Mouse (Mus musculus) bone marrow macrophage, adult 2 months (primary cell): ENCODE measurements around the gene Ppp2r5a. TPM values are rescaled to one million over a fixed set of nuclear protein-coding genes. Genes with fewer than 3 reads are reported as not detected.
"Not testable (repeated sequence)": the region's sequence is repeated elsewhere in the genome, so short reads cannot be mapped to it uniquely, and the experiment has no call there.

ENCODE experiments used
- H3K27ac ChIP-seq: 2 replicates; pipeline ENCODE4 v1.5.1; 2012; ENCODE audit warnings: low read depth, low read length; ENCODE audit not compliant: insufficient read depth
- H3K4me1 ChIP-seq: 2 replicates; pipeline ENCODE4 v1.6.1; 2012; ENCODE audit warnings: low read length; ENCODE audit not compliant: control insufficient read depth, insufficient read depth
- H3K4me3 ChIP-seq: 2 replicates; pipeline ENCODE4 v1.5.1; 2012; ENCODE audit warnings: mild to moderate bottlenecking, low read length, moderate library complexity; ENCODE audit not compliant: insufficient read depth
- CTCF ChIP-seq: IDR thresholded peaks from 2 replicates; pipeline ENCODE4 v1.5.1; 2012; ENCODE audit warnings: low read depth, mild to moderate bottlenecking, low read length, moderate library complexity
- POLR2A ChIP-seq: IDR thresholded peaks from 2 replicates; pipeline ENCODE4 v1.6.1; 2012; ENCODE audit warnings: mild to moderate bottlenecking, low read depth, low read length, borderline replicate concordance
- polyA plus RNA-seq: library from polyadenylated mRNA; stranded (reverse); fragments of >200 nt; gene quantifications from 2 replicates; pipeline ENCODE4 v1.2.4, GENCODE M21; 2012; ENCODE audit not compliant: missing spikeins, insufficient read depth, insufficient read length

Ppp2r5a gene
- polyA plus RNA-seq, 1 experiment, result 113 TPM

- Histone ChIP-seq H3K4me1 (peaks cover 41% of the 10 kb centered on the region), H3K4me3 (no peak overlapping the region), H3K27ac (no peak overlapping the region)
- no peak for TF ChIP-seq CTCF
- TF ChIP-seq POLR2A, result no peak
Measured at GRCm38 (mm10) chr1:191435359-191435758, 32.3 kb upstream of the Ppp2r5a start.

GRCm38 (mm10) chr1:191432531-191432930 is 29.5 kb upstream of the Ppp2r5a start:
- Histone ChIP-seq H3K4me1 (peaks cover 26% of the 10 kb centered on the region), H3K27ac (no peak overlapping the region), H3K4me3 (no peak overlapping the region)
- TF ChIP-seq POLR2A (no peak), CTCF (no peak)

DNA sequence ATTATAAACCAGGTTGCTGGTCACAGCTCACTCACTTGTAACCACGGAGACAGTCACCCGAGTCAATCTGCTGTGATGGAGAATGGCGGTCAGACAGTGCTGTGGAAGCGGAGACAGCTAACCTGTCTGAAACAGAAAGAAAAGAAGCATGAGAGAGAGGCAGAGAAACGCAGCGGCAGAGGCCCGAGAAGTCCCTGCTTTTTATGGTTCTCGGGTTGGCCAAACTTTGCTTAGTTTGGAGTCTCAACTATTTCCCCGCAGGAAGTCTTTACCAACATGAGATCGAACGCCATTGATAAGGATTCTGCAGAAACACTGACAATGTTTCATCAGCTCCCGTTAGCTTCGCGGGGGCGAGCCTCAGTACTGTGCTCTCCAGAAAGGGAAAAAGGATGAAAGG is 29.0 kb upstream of the Ppp2r5a start:
- no peak overlapping the region for H3K27ac ChIP-seq
- TF ChIP-seq CTCF (no peak), POLR2A (no peak)

DNA sequence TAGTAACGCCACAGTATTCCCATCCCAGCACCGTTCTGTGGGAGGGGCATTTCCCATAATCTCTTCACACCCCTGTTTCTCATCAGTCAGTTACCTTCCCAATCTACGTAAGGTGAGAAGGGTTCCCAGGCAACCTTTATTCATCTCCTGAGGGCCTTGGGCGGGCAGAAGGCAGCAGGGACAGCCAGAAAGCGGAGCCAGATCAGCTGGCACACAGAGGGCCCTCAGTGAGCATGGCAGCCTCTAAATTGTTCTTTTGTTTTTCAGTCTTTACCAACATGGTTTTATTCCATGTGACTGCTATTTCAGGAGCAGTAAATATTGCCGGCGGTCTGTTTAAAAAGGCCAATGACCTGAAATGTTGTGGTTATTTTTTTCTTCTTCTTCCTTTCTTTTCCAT is 27.0 kb upstream of the Ppp2r5a start:
- TF ChIP-seq CTCF (no peak), POLR2A (no peak)
- no peak overlapping the region for H3K27ac ChIP-seq
- H3K4me3 ChIP-seq, result no peak overlapping the region
- peaks cover 18% of the 10 kb centered on the region for H3K4me1 ChIP-seq

More for the DNA sequence above, 29.0 kb upstream of the Ppp2r5a start:
- H3K4me3 ChIP-seq, result no peak overlapping the region
- H3K4me1 ChIP-seq, result peaks cover 22% of the 10 kb centered on the region

DNA sequence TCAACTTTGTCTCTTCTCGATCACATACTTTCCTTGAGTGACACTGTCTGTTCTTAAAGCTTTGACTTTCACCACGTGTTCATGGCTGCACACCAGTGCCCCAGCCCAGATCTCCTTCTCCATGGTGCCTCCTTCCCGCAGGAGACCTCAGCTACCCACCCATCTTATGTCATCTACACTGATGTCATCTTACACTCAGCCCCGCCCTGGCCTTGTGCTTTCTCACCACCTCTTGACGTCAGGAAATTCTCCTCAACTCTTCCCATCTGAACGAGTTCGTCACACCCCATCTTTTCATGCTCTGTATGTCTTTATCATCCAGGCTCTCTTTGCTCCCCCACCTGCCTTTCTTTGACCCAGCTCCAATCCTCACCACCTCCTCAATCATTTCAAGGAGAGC is 22.8 kb upstream of the Ppp2r5a start:
- Histone ChIP-seq H3K27ac (no peak overlapping the region), H3K4me3 (no peak overlapping the region), H3K4me1 (peaks cover 35% of the 10 kb centered on the region)
- no peak for TF ChIP-seq CTCF
- TF ChIP-seq POLR2A, result no peak

GRCm38 (mm10) chr1:191423201-191423600 is 20.1 kb upstream of the Ppp2r5a start:
- no peak for TF ChIP-seq CTCF
- no peak for TF ChIP-seq POLR2A
- H3K4me3 ChIP-seq, result no peak overlapping the region
- H3K27ac ChIP-seq, result peak overlapping the region; percentile 43
- peaks cover 51% of the 10 kb centered on the region for H3K4me1 ChIP-seq

DNA sequence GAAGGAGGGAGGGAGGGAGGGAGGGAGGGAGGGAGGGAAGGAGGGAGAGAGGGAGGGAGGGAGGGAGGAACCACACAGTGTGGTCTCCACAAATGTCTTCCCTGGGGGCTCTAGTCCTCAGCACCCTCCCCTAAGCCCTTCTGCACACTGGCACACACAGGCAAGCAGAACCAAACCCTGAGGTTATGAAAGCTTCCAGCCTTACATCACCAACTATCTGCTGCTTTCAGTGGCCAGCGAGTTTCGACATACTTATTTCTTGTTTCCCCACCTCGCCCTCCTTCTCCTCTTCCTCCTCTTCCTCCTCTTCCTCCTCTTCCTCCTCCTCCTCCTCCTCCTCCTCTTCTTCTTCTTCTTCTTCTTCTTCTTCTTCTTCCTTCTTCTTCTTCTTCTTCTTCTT is 19.6 kb upstream of the Ppp2r5a start:
- peak overlapping the region; percentile 43; the same call in 1 of the 2 replicates for H3K27ac ChIP-seq
- not testable (repeated sequence) for H3K4me3 ChIP-seq
- peaks cover 46% of the 10 kb centered on the region for H3K4me1 ChIP-seq

- H3K27ac ChIP-seq, result peak overlapping the region; percentile 75
- TF ChIP-seq CTCF, result no peak
- TF ChIP-seq POLR2A, result no peak
- H3K4me1 ChIP-seq, result peaks cover 49% of the 10 kb centered on the region
- no peak overlapping the region for H3K4me3 ChIP-seq
Measured at GRCm38 (mm10) chr1:191422164-191422563, 19.1 kb upstream of the Ppp2r5a start.

DNA sequence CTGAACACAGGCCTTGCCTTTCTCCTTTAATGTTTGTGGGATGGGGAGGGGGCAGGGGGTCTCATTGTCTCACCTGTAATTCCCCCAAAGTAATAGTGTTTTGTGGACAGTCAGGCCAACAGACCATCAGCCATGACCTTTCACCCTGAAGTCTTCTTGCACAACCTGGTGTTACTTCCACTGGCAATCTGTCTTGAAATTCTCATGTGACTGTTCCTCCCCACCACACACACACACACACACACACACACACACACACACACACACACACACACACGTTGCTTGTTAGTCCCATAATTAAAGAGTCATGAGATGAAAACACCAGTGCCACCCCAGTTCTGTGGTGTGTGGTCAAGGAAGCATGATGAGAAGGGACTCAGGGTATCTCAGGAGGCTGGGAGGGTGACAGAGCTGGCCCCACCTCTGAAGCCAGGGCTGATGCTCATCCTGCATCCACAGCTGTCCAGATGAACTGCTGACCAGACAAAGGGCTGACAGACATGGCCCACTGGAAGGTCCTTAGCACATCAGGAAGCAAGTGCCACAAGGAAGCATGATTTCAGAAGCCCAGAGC is 18.4 kb upstream of the Ppp2r5a start:
- Histone ChIP-seq H3K4me1 (peaks cover 52% of the 10 kb centered on the region), H3K27ac (peak overlapping the region; percentile 75), H3K4me3 (no peak overlapping the region)
- TF ChIP-seq POLR2A (no peak), CTCF (no peak)

DNA sequence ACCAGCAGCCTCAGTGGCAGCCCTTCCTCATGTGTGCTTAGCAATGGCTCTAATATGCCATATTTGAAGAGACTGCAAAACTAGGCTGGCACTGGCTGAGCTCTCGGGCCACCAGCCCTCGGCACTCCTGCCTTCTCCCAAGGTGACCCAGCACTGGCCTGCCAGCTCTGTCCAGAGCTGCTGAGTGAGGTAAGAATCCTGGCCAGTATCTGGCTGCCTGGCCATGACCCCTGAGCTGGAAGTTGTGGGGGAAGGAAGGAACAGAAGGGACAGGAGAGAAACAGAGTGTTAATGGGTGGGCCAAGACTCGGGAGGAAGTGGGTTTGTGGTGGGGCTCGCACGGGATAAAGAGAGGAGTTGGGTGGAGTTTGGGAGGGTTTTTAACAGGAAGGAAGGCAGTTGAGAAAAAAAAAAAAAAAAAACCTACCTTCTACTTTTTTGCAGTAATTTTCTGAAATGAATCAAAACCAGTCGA is 17.9 kb upstream of the Ppp2r5a start:
- TF ChIP-seq CTCF (no peak), POLR2A (no peak)
- H3K27ac ChIP-seq, result peak overlapping the region; percentile 75
- H3K4me3 ChIP-seq, result no peak overlapping the region
- peaks cover 53% of the 10 kb centered on the region for H3K4me1 ChIP-seq
